Mouse (Mus musculus) gastrocnemius, postnatal 4 days (tissue): ENCODE data around the gene Tns1. TPM values are rescaled to one million over a fixed set of nuclear protein-coding genes. Genes with fewer than 3 reads are reported as not detected.

Source experiments
- DNase-seq, 2 experiments: peaks; one replicate each; pipeline ENCODE4 v3.0.0; 2021 to 2022; ENCODE audit warnings: low spot score in 2 of 2, mixed read lengths in 2 of 2
- total RNA-seq, 2 experiments: library from RNA; stranded (reverse); gene quantifications; 2 replicates each; pipeline ENCODE4 v1.2.3; 2021

The Tns1 gene
- total RNA-seq, 2 experiments from 2014 or later, result 259 to 265 TPM

DNA sequence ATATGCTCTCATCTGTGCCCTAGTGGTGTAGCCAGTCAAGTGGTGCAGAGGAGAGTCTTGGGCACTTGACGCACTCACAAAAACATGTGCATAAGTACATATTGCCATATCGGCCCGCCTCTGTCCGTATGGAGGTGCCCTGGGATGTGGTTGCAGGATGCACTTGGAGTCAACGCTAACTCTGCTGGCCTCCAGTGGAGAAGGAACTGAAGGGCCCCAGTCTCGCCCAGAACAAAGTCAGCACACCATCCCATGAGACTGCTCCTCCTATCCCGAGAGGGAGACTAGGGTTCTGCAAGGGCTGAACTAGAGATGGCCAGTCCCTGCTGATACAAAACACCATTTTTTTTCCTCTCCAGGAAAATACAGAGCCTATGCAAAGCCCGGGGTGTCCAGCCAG, 1.0 kb downstream of the Tns1 start:
- DNase-seq, result no peak

DNA sequence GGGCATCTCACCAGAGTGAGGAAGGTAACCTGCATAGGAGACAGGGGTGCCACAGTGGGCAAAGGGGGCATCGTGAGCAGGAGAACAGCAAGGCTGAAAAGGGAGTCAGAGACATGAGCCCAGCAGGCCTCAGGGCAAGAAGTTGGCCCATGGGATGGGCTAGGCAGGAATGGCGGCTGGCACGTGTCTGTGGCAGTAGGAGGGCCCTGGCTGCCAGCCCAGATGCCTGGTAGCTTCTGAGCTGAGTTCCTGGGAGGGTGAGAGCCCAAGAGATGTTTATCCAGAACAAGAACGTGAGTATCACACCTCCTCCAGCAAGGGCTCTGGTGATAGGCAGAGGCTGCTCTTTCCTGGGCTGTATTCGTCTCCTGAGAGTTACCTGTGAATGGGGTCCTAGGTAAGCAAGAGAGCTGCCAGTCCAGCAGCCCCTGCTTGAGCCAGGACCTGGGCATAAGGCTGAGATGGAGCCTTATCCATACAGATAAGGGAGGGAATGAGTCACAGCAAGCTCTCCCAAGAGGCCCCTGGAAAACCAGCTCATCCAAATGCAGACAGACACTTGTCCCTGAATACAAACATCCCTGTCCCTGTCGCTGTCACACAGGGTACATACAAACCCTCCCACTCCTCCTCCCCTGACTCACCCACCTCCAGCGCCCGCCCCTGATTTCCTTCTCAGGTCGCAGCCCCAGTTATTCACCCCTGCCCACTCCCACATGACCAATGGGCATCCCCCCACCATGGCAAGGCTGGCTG, 2.2 kb downstream of the Tns1 start:
- DNase-seq, result peak in 1 of 2 experiments; percentile 44

GRCm38 (mm10) chr1:74121138-74121537, 3.1 kb downstream of the Tns1 start:
- DNase-seq, result no peak

GRCm38 (mm10) chr1:74119115-74119514, 5.1 kb downstream of the Tns1 start:
- no peak for DNase-seq

GRCm38 (mm10) chr1:74117876-74118275, 6.4 kb downstream of the Tns1 start:
- no peak for DNase-seq

DNA sequence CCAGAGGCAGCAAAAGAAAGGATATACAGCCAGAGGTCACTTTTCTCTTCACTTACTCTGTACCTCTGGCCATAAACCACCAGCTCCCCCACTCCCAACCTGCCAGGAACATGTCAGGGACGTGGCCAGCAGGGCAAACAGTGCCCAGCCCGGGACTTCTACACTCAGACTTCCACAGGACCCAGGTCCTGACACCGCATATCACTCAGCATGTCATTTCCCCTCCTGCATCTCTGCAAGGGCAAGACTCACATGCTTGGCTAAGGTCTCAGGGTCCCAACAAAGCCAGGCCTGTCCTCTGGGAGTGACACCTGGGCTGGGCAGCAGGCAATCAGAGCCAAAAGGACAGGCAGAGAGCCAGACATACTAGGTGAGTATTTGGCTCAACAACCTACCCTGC, 11.2 kb downstream of the Tns1 start:
- DNase-seq, result no peak

- DNase-seq, result no peak
Observed at GRCm38 (mm10) chr1:74111696-74112030, 12.6 kb downstream of the Tns1 start.

- DNase-seq, result no peak
Observed at GRCm38 (mm10) chr1:74110932-74111695, 13.1 kb downstream of the Tns1 start.

GRCm38 (mm10) chr1:74109670-74110069, 14.6 kb downstream of the Tns1 start:
- DNase-seq, result no peak

DNA sequence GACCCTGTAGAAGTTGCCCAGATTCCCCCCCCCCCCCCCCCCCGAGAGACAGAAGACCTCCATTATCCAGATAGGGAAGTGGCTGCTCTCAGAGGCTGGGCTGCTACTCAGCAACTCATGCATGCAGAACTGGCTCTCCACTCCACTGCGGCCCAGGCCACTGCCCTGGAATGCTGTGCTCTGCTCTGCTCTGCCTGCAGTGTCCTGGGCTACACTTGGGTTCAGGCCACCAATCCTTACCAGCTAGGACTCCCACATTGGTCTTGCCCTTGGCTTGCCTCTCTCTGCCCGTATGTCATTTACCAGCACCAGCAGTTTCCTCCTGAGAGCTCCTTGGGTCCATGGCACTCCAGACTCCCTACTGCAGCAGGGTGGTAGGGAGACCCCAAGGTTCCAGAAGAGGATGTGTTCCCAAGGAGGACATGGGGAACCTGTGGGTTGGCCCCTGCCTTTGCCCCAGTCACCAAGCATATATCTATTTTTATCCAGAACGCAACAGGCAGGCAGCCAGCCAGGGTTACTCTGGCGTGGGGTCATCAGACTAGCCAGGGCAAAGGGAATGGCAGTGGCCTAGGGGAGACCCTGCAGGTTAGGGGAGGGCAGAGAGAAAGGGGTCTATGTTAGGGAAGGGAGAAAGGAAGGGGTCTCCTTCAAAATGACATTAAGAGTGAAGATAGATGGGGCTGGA, 16.2 kb downstream of the Tns1 start:
- no peak for DNase-seq

- DNase-seq, result no peak
Observed at GRCm38 (mm10) chr1:74106214-74106613, 18.0 kb downstream of the Tns1 start.

DNA sequence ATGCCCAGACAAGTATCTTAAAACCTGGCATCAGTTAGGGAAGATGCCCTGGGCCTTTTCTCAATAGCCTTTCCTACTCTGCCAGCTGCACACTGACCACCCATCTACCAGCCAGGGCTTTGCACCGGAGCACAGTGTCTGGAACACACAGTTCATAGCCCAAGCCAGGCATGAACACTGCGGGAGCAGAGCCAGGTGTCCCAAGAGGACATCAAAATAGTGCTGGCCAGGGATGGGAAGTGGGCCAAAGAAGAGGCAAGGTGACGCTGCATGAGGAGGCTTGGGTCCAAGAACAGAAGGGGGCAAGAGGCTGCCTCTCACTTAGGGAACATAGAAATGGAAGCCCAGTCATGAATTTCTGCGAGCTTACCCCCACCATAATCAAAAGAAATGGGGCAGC, 18.6 kb downstream of the Tns1 start:
- DNase-seq, result no peak

- no peak for DNase-seq
Observed at GRCm38 (mm10) chr1:74103654-74104353, 20.4 kb downstream of the Tns1 start.

GRCm38 (mm10) chr1:74099001-74099435, 25.2 kb downstream of the Tns1 start:
- peak in 1 of 2 experiments; percentile 67 for DNase-seq

GRCm38 (mm10) chr1:74098004-74099000, 25.9 kb downstream of the Tns1 start:
- DNase-seq, result peak in 1 of 2 experiments; percentile 58

- no peak for DNase-seq
Observed at GRCm38 (mm10) chr1:74095728-74096127, 28.5 kb downstream of the Tns1 start.

- no peak for DNase-seq
Observed at GRCm38 (mm10) chr1:74095296-74095695, 29.0 kb downstream of the Tns1 start.

DNA sequence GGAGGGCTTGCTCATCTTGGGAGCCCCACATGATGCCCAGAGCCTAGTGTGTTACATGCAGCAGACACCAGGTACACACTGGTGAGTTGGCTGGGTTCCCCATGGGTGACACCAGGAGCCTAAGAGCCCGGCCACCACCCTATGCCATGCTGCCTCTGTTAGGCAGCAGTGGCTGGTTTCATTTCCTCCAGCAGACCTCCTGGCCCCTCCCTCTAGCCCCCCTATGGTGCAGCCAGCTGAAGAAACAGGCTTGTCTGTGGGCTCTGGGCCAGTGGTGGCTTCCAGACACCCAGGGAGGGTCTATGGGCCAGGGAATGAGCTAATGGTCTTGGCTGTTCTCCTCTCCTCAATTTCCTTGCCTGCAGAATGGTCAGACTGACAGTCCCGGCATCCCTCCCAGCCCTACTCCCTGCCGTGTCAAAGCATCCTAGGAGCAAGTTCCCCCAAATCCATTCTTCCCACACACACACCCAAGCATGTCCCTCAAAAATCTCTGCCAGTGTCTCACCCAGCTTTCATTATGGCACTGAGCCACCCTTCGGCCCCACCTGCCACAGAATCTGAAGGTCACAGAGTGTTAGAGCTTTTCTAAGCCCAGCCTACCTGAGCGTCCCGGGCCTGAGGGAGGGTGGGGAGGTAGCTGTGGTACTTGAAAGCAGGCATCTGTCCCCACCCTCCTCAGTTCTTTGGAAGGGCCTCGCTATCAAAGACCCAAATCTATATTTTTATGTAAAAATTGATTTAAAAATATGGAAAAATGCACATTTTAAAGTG, 29.6 kb downstream of the Tns1 start:
- no peak for DNase-seq

DNA sequence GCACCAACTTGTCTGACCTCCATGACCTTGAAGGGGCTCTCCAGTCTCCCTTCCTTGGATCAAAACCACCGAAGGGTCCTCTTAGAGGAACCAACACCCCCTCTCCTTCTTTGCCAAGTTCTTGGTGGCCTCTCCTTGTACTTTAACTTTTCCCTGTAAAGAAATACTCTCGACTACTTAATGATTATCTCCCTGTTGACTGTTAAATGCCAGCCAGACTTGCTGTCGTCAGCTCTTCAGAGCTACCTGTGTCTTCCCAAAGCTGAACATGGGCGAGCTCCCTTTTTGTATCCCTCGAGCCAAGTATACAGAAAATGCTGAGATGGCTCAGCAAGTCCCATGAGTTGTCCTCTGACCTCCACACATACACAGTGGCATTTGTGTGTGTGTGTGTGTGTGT, 30.8 kb downstream of the Tns1 start:
- no peak for DNase-seq
